Mouse (Mus musculus) C2C12 (cell line): ENCODE data around the gene Txndc17.

ENCODE experiments used
- CEBPB ChIP-seq: IDR thresholded peaks from one replicate; pipeline ENCODE4 v1.6.1; 2011; ENCODE audit warnings: low read depth, mild to moderate bottlenecking, control low read depth, moderate library complexity
- CTCF ChIP-seq: IDR thresholded peaks from one replicate; pipeline ENCODE4 v1.5.1; 2011; ENCODE audit not compliant: control insufficient read depth, insufficient read depth, insufficient read length
- MYOD1 ChIP-seq: IDR thresholded peaks from one replicate; pipeline ENCODE4 v1.6.1; 2011; ENCODE audit warnings: low read depth; ENCODE audit not compliant: control insufficient read depth, insufficient read length
- USF1 ChIP-seq: IDR thresholded peaks from one replicate; pipeline ENCODE4 v1.6.1; 2011; ENCODE audit warnings: low read depth, mild to moderate bottlenecking, control low read depth, moderate library complexity

DNA sequence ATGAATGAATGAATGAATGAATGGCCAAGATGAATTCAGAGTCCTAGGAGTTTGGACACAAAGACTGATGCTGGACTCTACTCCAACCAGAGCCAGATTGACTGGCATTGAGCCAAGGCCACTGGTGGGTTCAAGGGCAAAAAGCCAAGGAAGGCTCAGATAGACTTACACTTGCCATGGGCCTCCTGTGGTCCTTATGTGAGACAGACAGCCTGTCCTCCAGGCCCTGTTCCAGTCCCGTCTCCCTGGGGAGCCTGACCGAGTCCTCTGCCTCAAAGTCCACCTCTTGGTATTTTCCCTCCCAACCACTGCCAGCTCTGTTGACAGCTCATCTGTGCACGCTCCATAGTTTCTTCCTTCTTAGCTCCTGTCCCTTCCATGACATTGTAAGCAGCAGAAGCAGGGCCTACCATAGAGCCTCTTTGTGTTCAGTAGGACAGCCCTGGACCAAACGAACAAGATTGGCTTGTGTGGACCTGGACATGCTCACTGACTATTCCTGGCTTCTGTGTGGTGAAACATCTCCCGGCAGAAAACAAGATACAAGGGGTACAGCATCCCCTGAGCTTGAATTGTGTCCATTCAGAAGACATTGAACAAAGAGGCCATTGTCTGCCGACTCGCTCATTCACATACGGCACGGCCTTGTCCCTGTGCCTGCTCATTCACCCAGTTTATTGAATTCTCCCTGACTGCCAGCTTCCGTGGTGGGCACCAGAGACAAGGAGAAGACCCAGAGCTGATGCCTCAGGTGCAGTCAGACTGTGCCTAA, 18.9 kb downstream of the Txndc17 start:
- TF ChIP-seq CTCF (no peak), MYOD1 (no peak), CEBPB (no peak), USF1 (no peak)
